Mouse (Mus musculus) embryonic facial prominence, embryonic 14.5 days (tissue): ENCODE results near the gene Pla2g1b. TPM values are rescaled to one million over a fixed set of nuclear protein-coding genes. Genes with fewer than 3 reads are reported as not detected.
"Not testable (repeated sequence)": the region's sequence is repeated elsewhere in the genome, so short reads cannot be mapped to it uniquely, and the experiment has no call there.

ENCODE experiments used
- ATAC-seq: fragments of 200-750 bp; cut with Nextera tagmentation; 2 replicates; pipeline ENCODE4 v1.8.0; 2017; ENCODE audit warnings: low read depth, moderate number of reproducible peaks, moderate TSS enrichment
- DNase-seq: peaks from one replicate; pipeline ENCODE4 v3.0.0-alpha.2; 2015; ENCODE audit warnings: low spot score
- H3K27ac ChIP-seq: fragments of 300-500 bp; sonication (generic); replicated peaks from 2 replicates; pipeline ENCODE4 v1.5.1; 2014; ENCODE audit warnings: low read depth, mild to moderate bottlenecking, low read length, moderate library complexity
- H3K27me3 ChIP-seq: fragments of 300-500 bp; sonication (generic); replicated peaks from 2 replicates; pipeline ENCODE4 v1.6.1; 2014; ENCODE audit warnings: low read length; ENCODE audit not compliant: control insufficient read depth, insufficient read depth
- H3K36me3 ChIP-seq: fragments of 300-500 bp; sonication (generic); 2 replicates; pipeline ENCODE4 v1.6.1; 2014; ENCODE audit warnings: low read length, mixed read lengths; ENCODE audit not compliant: control insufficient read depth, insufficient read depth
- H3K4me1 ChIP-seq: fragments of 300-500 bp; sonication (generic); 2 replicates; pipeline ENCODE4 v1.6.1; 2014; ENCODE audit warnings: antibody characterized with exemption, low read length; ENCODE audit not compliant: control insufficient read depth, insufficient read depth
- H3K4me2 ChIP-seq: fragments of 300-500 bp; sonication (generic); 2 replicates; pipeline ENCODE4 v1.6.1; 2014; ENCODE audit warnings: low read depth, mild to moderate bottlenecking, low read length, moderate library complexity, mixed read lengths
- H3K4me3 ChIP-seq: fragments of 300-500 bp; sonication (generic); 2 replicates; pipeline ENCODE4 v1.5.1; 2014; ENCODE audit warnings: low read depth, mild to moderate bottlenecking, low read length
- H3K9ac ChIP-seq: fragments of 300-500 bp; sonication (generic); 2 replicates; pipeline ENCODE4 v1.6.1; 2014; ENCODE audit warnings: low read depth, mild to moderate bottlenecking, low read length, moderate library complexity, mixed read lengths
- H3K9me3 ChIP-seq: fragments of 300-500 bp; sonication (generic); 2 replicates; pipeline ENCODE4 v1.6.1; 2016; ENCODE audit warnings: low read length; ENCODE audit not compliant: control insufficient read depth
- WGBS: fragments of 180-500 bp; shearing (Covaris S2); extraction: QIAGEN DNeasy Blood & Tissue Kit; methylation state at CpG from one replicate; pipeline ENCODE4 v1.1.7; 2014; 5-methylcytosine and 5-hydroxymethylcytosine counted together
- polyA plus RNA-seq: library from polyadenylated mRNA; unstranded; fragments of >200 nt; fragmentation: Nextera tagmentation; extraction: Ambion mirVana; gene quantifications from 2 replicates; pipeline ENCODE4 v1.2.1, GENCODE M21; 2014

Gene Pla2g1b
- polyA plus RNA-seq, 1 experiment from 2014 or later, result not detected

GRCm38 (mm10) chr5:115491076-115491475 is 25.0 kb downstream of the Pla2g1b start:
- H3K4me1 ChIP-seq, result peaks cover 22% of the 10 kb centered on the region
- H3K4me3 ChIP-seq, result no peak overlapping the region
- H3K9me3 ChIP-seq, result no peaks in the 10 kb centered on the region
- DNase-seq (no peak), ATAC-seq (no peak)
- peak overlapping the region; percentile 52; the same call in 1 of the 2 replicates for H3K27ac ChIP-seq
- 32% methylated on average over 5 of the region's 5 CpGs for WGBS
- no peaks in the 10 kb centered on the region for H3K36me3 ChIP-seq
- H3K27me3 ChIP-seq, result no peaks in the 10 kb centered on the region
- H3K9ac ChIP-seq, result no peak overlapping the region
- peak overlapping the region; percentile 72 for H3K4me2 ChIP-seq

- Histone ChIP-seq H3K36me3 (no peaks in the 10 kb centered on the region), H3K9ac (peak overlapping the region; percentile 43), H3K4me2 (peak overlapping the region; percentile 72), H3K27ac (peak overlapping the region; percentile 52; the same call in 1 of the 2 replicates), H3K4me3 (peak overlapping the region; percentile 13), H3K27me3 (no peaks in the 10 kb centered on the region), H3K9me3 (no peaks in the 10 kb centered on the region), H3K4me1 (peaks cover 22% of the 10 kb centered on the region)
- 4% methylated on average over 27 of the region's 28 CpGs for WGBS
- ATAC-seq, result peak; percentile 3; the same call in 1 of the 2 replicates
- DNase-seq, result peak; percentile 84
These were observed 25.8 kb downstream of the Pla2g1b start for GRCm38 (mm10) chr5:115491771-115492322.

- H3K4me2 ChIP-seq, result 0 out of 2 replicates have a peak overlapping the region, but pooled peaks have one; percentile 72
- no peak overlapping the region for H3K4me3 ChIP-seq
- ATAC-seq (no peak), DNase-seq (no peak)
- no peaks in the 10 kb centered on the region for H3K9me3 ChIP-seq
- no peaks in the 10 kb centered on the region for H3K27me3 ChIP-seq
- H3K27ac ChIP-seq, result peak overlapping the region; percentile 84
- no peak overlapping the region for H3K9ac ChIP-seq
- 57% methylated on average over 6 of the region's 6 CpGs for WGBS
- no peaks in the 10 kb centered on the region for H3K36me3 ChIP-seq
- peaks cover 22% of the 10 kb centered on the region for H3K4me1 ChIP-seq
These were observed 26.8 kb downstream of the Pla2g1b start for GRCm38 (mm10) chr5:115492711-115493335.

- 24% methylated on average over 5 of the region's 5 CpGs for WGBS
- Histone ChIP-seq H3K27ac (peak overlapping the region; percentile 84), H3K27me3 (no peaks in the 10 kb centered on the region), H3K4me2 (peak overlapping the region; percentile 1; the same call in 1 of the 2 replicates), H3K4me1 (peaks cover 22% of the 10 kb centered on the region), H3K9me3 (no peaks in the 10 kb centered on the region), H3K4me3 (no peak overlapping the region), H3K9ac (no peak overlapping the region), H3K36me3 (no peaks in the 10 kb centered on the region)
- ATAC-seq (no peak), DNase-seq (peak; percentile 90)
These were observed 27.4 kb downstream of the Pla2g1b start for GRCm38 (mm10) chr5:115493441-115493840.

- not testable (repeated sequence) for H3K9me3 ChIP-seq, ATAC-seq, H3K27me3 ChIP-seq, H3K27ac ChIP-seq, H3K9ac ChIP-seq, H3K4me2 ChIP-seq, DNase-seq, H3K36me3 ChIP-seq, H3K4me3 ChIP-seq
- WGBS, result 86% methylated on average over 3 of the region's 3 CpGs
- H3K4me1 ChIP-seq, result peaks cover 19% of the 10 kb centered on the region
These were observed 29.6 kb downstream of the Pla2g1b start for GRCm38 (mm10) chr5:115495618-115496017.

GRCm38 (mm10) chr5:115497033-115497432 is 31.0 kb downstream of the Pla2g1b start:
- Histone ChIP-seq H3K9ac (no peak overlapping the region), H3K27me3 (no peaks in the 10 kb centered on the region), H3K4me2 (no peak overlapping the region), H3K27ac (no peak overlapping the region), H3K4me1 (peaks cover 7% of the 10 kb centered on the region; the same call in 1 of the 2 replicates), H3K36me3 (no peaks in the 10 kb centered on the region), H3K9me3 (no peaks in the 10 kb centered on the region), H3K4me3 (no peak overlapping the region)
- no peak for ATAC-seq
- no peak for DNase-seq
- 84% methylated on average over 7 of the region's 7 CpGs for WGBS

GRCm38 (mm10) chr5:115498307-115499240 is 32.5 kb downstream of the Pla2g1b start:
- H3K4me1 ChIP-seq, result peaks cover 3% of the 10 kb centered on the region; the same call in 1 of the 2 replicates
- H3K27ac ChIP-seq, result no peak overlapping the region
- no peaks in the 10 kb centered on the region for H3K36me3 ChIP-seq
- no peaks in the 10 kb centered on the region for H3K9me3 ChIP-seq
- no peak for DNase-seq
- H3K9ac ChIP-seq, result no peak overlapping the region
- 48% methylated on average over 9 of the region's 9 CpGs for WGBS
- H3K27me3 ChIP-seq, result no peaks in the 10 kb centered on the region
- no peak for ATAC-seq
- no peak overlapping the region for H3K4me3 ChIP-seq
- no peak overlapping the region for H3K4me2 ChIP-seq

- Histone ChIP-seq H3K36me3 (no peaks in the 10 kb centered on the region), H3K27ac (no peak overlapping the region), H3K9me3 (no peaks in the 10 kb centered on the region), H3K9ac (no peak overlapping the region), H3K27me3 (no peaks in the 10 kb centered on the region), H3K4me2 (no peak overlapping the region), H3K4me3 (no peak overlapping the region), H3K4me1 (no peaks in the 10 kb centered on the region)
- WGBS, result 72% methylated on average over 12 of the region's 12 CpGs
- no peak for DNase-seq
- no peak for ATAC-seq
These were observed 34.4 kb downstream of the Pla2g1b start for GRCm38 (mm10) chr5:115500383-115500935.
